Mouse (Mus musculus) spleen, adult 12 weeks (tissue): ENCODE data around the gene Cacna1h.

Source experiments
- DNase-seq: peaks from one replicate; pipeline ENCODE4 v3.0.0; 2022; ENCODE audit warnings: low spot score

Cacna1h gene

DNA sequence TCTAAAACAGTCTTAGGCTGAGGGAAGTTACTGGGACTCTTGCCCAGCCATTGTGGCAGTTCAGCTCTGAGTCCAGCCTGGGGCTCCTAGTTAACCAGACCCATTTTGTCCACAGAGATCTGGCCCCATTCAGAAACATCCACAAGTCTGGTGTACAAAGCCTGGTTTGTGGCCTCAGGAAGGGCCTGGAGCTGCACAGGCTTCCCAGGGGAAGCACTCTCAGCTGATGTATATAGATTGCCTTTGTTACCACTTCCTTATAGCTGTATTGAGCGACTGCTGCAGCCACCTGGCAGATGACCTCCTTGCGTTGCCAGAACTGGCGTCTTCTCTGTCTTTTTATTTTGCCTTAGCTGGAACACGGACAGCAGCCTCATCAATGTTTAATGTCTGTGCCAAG, 11.5 kb upstream of the Cacna1h start:
- no peak for DNase-seq

DNA sequence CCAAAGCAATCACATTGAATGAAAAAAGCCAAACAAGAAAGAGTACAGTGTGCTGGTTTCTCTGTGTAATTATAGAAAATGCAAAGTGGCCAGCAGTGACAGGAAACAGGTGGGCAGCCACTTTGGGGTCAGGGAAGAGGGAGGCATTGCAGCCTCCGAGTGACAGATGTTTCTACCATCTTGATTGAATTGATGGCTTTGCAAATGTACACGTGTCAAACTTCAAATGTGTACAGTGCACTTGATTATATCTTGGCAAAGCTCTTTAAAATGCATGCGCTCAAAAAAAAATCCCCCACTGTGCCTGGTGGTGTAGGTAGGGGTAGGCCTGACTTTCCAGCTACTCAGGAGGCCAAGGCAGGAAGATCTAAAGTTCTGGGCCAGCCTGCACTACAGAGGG, 9.3 kb upstream of the Cacna1h start:
- DNase-seq, result no peak

DNA sequence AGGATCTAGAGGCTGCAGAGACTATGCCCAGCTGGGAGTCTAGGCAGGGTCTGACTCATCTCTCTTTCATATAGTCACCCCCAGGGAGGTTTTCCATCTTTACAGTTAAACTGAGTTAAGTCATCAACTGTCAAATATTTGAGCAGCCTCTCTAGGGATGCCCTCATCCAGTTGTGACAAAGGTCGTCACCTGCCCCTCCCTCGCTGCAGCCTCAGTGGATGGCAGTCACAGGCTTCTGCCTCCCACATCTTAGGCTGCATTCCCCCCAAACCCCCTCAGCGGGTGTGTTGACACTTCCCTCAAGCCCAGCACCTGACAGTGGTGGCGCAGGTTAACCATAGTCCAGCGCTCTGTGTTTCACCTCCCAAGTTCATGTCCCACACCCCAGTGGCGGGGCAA, 7.8 kb upstream of the Cacna1h start:
- no peak for DNase-seq

DNA sequence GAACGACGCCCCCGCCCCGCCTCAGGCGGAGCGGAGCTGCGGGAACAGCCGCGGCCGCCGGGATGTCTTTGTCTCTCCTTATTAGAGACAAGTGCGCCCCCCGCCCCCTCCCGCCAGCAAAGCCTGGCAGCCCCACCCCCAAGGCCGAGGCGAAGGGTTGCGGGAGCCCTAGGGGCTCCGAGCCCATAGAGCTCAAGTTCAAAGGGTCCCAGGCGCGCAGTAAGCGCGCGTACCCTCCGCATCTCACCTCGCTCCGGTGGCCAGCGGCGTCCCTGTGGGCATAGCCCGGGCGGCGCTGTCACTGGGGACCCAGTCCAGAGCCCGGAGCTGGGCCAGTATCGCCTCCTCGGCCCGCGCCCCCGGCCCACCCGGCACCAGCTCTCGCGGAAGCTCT, 363 bp downstream of the Cacna1h start:
- no peak for DNase-seq

DNA sequence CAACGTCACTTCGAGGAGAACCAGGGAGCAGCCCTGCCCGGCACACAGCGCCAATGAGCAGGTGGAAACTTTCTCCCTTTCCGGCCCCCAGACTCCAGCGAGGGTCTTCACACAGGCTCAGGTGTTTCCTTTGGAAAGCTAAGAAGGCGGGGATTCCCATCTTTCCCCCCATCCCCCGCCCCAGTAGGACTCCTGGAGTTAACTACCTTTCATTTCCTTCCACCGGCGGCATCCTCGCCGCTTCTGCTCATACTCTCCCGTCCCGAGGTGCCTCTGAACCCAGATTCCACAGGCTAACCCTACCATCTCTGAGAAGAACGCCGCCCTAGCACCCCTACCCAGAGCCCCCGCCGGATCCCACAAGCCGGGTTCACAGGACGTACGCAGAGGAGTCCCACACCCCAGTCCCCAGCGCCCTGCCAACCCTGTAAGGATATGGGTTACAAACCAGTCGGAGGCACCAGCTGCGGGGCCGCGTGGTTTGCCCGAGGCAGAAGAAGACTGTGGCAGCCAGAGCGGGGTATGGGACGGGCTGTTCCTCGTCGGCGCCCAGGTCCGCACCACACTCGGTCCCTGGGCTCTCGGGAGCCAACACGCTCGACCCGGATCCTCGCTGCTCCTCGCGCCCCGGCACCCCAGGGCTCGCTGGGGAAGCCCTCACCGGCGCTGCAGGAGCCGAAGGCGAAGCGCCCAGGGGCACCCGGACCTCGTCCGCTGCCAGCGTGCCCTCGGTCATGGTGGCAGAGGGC, 976 bp downstream of the Cacna1h start:
- DNase-seq, result no peak

DNA sequence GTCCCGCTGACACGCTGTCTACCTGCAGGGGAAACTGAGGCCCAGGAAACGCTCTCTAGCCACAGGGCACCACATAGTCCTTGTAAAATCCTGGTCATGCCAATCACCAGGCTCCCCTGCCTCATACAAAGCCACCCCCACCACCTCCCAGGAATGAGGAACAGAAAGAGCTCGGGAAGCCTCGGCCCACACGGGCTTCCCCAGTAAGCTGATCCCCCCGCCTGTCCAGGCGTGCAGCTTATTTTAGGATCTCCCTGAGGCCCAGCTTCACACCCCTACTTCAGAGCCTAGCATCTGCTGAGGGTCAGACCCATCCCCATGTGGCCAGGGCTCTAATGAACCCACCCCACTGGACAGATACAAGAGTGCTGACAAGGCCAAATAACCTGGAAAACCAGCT, 3.0 kb downstream of the Cacna1h start:
- DNase-seq, result no peak

DNA sequence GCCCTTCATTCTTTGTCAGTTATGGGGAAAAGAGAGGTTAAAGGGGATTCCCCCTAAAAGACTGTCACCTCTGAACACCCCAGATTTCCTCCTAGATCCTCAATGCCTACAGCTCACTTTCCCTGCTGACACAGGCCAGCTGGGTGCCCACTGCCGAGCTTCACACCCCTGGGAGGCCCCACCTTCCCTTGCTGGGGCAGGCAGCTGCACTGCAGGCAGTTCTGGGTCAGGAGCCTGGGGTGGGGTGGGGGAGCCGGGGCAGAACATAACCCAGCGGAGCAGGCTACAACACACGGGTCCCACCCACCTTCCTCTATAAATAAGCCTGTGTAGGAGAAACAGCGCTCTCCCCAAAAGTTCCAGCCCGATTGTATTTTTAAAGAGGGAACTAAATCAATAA, 3.7 kb downstream of the Cacna1h start:
- DNase-seq, result no peak

DNA sequence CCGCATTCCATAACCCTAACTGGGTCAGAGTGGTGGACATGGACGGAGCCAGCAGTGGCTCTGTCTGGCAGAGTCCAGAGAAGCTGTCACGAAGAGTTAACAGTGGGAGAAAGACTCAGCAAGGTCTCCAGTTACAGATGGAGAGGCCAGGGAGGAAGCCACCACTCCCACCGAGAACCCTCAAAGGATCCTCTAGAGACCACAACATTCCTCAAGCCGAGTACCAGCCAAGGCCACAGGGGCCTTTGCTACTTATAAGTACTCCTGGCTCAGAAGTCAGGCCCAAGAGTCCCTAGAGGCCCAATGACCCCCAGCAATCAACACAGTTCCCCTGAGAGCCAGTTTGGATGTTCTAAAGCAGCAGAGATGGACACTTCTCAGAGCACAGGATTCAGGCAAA, 4.3 kb downstream of the Cacna1h start:
- no peak for DNase-seq

DNA sequence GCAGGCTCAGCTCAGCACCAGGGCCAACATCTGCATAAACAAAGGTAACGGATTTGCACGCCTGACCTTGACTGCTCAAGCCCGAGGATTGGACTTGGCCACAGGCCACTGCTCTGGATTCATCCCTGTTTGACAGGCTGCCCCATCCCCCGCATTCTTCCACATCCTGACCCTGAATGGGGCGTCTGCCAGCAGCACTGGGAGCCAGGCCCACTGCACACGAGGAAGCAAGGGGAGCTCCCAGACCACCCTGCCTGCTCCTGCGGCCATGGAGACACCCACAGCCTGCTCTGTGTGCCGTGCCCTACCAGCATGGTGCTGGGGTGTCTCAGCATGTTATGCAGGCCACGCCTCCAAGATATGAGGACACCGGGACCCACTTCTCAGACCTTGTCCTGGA, 6.1 kb downstream of the Cacna1h start:
- no peak for DNase-seq

DNA sequence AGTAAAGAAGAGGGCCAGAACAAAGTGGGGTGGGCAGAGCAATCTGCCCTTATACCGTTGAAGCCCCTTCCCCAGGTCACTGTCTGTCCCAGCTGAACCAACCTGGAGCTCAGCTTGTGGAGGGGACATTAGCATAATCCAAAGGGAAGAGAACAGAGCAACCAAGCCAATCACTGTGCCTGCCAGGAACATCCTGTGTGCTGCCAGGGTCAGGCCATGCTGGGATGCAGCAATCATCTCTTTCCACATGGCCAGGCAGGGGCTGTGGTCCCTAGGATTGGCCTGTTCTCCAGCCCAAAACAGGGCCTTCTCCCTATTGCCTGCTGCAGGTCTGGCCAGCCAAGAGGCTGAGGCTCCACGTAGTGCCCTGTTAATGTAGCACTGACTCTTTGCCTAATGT, 7.6 kb downstream of the Cacna1h start:
- DNase-seq, result no peak

DNA sequence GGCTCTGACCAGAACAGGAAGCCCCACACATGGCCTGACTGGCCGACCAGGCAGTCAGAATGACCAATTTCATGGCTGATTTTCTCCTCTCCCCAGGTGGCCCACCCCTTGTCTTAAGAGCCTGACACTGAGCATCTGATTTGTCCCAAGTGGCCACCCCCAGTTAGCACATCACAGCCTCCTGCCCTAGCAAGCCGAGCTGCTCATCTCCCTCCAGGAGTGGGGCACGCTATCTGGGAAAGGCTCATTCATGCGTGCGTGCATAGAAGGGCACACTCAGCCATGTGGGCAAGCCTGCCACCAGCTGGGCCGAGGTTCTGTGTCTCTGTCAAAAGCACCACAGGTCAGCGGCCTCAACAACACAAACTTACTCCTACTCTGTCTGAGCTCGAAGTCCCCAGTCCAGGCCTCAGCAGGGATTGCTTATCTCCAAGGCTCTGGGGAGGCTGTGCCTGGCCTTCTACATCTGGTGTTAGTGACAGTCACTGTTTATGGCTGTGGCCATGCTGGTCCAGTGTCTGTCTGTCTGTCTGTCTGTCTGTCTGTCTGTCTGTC, 9.0 kb downstream of the Cacna1h start:
- DNase-seq, result no peak

DNA sequence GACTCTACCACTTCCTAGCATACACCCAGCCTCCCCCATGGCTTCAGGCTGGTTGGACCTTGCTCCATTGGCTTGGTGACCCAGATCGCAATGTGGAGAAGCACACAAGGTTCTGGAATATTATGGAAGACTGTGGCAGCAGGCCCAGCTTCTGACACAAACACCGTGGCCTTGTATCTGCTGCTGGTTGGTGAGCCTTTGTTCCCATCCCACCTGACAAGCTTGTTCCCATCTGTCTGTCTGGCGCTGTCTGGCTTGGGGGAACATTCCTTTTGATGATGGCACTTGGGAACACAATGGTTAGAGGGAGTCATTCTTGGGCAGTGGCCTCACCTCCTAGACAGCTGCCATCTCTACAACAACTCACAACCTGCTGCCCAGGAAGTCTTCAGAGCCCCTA, 12.6 kb downstream of the Cacna1h start:
- no peak for DNase-seq

DNA sequence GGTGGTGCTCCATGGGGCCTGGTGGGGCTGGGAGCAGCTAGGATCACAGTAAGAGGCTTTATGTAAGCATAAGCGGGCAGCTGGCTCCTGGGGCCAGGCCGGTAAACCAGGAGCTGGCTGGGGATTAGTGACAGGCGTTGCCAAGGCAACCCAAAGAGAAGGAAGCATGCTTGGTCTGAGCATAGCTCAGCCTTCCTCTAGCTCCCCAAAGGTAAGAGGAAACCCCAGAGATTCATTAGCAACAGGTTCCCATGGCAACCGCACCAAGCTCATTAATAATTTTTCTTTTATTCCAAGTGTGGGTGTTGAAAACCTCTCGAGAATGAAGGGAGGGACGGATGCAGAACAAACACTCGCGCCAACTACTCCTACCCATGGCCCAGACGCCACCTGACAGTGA, 14.7 kb downstream of the Cacna1h start:
- no peak for DNase-seq

DNA sequence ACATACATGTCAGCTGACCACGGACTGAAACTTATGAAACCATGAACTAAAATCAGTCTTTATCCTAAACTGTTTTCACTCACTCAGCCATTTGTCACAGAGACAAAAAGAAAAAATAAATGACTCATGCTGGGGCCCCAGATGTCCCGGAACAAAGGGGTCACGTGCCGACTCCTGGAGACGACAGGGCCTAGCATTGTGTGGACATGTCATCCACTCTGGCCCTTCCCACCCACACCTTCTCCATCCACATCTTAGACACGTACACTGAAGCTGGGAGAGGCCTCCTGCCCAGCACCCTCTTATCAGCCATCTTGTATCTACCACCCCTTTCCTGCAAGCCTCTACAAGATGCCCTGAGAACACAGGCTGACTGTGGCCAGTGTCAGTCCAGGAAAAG, 15.6 kb downstream of the Cacna1h start:
- DNase-seq, result no peak

DNA sequence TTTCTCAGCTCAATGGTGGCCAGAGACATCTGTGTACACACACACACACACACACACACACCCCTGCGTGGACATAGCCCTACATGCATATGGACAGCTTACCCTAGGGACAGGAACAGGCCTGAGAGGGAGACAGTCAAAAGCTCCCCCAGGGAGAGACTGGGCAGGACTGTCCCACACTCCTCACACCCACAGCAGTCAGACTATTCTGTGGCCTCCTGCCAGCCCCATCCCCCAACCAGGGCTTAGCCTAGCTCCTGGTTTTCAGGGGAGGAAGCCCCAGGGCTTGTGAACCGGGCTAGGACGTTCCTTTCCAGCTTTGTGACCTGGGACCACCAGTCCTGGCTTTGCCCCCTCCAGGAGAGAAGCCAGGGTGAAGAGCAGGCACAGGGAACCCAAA, 17.4 kb downstream of the Cacna1h start:
- no peak for DNase-seq

DNA sequence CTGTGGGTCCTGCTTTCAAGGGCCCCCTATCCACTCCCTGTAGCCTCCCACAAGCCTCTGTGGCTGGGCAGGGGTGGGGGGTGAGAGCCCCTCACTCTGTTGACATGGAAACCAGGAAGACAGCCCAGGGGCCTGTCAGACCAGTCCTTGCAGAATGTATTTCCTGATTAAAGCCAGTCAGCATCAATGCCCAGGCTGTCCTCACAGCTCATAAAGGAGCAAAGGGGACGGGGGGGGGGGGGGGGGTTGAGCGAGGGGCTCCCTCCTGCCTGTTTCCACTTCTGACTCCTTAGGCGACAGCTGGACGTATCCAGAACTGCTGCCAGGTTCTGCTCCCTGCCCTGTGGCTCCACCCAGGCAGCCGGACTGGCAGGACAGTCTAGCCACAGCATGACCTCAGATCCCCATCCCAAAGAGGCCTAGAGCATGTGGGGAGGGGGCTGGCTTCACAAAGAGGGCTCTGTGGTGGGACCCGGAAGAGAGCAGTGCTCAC, 18.1 kb downstream of the Cacna1h start:
- no peak for DNase-seq

DNA sequence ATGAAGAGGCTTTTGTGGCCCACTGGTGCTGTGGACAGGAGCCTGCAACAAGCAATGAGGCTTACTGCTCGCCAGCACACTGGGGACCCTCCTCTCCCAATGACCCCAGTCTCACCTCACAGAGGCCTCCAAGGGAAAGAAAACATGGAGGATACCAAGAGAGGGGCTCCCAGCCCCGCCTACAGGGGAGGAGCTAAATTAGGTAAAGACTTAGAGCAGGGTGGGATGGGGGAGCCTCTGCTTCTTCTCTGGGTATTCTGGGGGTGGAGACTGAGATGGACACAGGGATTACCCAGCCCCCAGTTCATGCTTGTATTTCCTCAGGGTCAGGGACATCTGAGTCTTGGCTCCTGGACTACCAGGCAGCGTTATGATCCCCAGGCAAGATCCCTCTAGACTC, 18.7 kb downstream of the Cacna1h start:
- no peak for DNase-seq

DNA sequence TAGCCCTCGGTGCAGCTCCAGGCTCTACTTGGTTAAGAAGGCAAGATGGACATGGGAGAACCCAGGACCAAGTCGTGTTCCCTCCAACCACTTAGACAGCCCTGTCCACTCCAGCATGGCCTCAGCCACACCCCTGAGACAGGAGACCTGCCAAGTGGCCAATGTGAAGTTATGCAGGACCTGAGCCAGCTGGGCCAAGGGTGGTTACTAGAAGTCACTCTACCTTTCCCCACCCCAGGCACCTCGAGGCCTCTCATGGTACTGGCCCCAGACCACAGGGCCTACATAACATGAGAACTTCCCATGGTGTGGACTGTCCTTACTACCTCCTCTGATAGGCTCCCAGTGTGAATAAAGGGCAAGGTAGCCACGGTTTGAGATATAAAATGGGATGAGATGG, 19.4 kb downstream of the Cacna1h start:
- no peak for DNase-seq

DNA sequence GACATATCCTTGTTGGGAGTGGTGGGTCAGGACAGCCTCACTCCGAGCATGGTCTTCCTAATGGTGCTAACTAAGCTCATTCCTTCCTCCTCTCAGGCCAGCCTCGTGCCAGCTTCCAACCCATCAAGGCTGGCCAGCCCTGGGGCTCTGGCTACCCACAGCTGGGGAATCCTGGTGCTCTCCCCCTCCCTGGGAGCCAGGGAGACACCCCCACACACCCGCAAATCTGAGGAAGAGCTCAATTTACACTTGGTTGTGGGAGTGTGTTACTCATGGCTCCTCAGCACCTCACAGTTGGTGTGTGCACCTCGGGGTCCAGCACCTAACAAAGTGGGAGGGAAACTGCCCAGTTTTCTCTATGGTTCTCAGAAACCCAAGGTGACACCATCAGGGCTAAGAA, 22.3 kb downstream of the Cacna1h start:
- DNase-seq, result no peak

DNA sequence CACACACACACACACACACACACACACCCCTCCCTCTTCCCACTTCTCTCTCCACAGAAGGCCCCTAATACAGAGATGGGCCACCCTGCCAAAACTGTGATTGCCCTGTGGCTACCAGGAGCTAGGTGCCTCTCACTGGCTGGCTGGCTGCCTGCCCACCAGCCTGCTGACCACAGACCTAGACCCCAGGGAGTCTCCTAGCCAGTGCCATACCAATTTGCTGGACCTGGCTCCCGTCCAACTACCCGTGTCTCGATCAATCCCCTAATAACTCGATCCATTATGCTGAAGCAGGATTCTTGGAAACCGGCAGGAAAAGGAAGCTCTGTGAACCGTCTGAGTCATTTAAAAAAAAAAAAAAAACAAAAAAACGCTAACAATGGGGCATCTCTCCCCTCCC, 22.8 kb downstream of the Cacna1h start:
- DNase-seq, result no peak

DNA sequence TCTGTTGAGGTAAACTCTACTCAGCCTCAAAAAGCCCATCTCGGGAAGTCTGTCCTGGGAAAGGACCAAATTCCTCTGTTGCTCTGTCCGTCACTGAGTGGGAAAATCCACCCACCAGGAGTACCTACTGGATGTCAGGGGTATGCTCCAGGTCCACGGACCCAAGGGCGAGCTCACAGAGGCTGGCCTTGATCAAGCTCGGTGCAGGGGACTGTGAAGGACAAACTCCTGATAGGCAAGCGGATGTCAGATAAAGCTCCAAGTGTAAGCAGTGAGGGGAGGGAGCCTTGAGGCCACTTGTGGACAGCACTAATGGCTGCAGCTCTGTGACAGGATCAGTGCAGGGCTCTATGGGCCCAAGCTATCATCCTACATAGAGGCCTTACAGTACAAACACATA, 23.4 kb downstream of the Cacna1h start:
- DNase-seq, result no peak

DNA sequence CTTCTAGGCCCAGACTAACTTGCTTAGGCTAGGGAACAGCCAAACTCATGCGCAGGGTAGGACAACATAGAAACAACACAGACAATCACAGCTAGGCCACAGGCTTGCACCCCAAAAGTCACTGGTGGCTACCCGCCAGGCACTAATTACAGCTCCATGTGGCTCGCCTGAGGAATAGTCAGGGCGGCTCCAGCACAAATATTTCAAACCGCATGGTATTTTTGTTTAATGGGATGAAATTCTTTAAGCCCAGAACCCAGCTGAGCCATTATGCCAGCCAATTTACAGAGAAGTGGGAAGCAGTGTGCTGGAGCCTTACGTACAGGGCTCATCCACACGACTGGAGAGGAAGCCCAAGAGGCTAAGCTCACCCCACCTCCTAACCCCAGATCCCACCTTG, 24.0 kb downstream of the Cacna1h start:
- no peak for DNase-seq

DNA sequence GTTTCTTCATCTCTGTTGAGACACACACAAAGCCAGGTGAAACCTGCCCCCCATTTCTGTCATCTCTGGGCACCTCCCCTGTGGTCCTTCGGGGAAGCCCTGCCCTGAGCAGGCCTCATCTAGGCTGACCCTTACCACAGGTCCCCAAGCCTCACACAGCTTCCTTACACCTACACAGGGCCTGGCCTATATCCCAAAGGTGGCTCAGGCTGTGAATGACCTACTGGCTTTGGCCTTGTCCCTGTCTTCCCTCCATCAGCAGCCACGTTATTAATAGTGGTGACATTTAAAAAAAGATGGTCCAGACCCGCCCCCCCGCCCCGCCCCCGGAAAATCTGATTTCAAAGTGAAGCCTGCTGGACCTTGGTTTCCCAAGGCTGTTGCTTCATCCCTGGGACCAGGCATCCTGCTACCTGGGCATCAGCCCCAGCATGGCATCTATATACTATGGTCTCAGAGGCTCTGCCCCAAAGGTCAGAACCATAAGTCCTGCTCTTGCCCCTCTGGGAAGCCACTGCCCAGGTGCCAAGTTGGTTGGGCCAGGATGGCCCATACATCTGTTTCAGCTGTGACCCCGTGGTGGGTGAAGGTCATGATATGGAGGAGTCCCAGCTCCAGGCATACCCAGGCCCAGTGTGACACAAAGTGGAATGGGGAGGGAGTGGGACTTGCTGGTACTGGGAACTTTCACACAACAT, 25.1 kb downstream of the Cacna1h start:
- no peak for DNase-seq

DNA sequence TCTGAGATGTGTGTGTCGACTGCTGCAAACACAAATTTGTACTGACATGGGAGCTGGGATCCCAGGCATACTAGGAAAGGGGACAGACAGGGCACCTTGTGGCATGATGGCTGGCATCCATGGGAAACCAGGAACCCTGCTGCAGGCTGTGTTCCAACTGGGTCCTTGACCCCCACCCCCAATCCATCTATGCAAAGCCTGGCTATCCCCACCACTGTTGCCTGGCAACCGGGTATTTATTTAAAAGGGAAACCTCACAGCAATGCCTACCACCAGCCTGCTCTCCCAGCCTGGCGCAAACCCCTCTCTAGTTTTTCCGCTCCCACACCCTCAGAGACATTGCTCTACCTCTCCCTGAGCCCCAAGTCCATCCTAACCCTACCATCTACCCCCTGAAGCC, 26.2 kb downstream of the Cacna1h start:
- DNase-seq, result no peak
